Mouse (Mus musculus) layer of hippocampus, adult 8-10 months (tissue): ENCODE results near the gene Naa30. TPM values are rescaled to one million over a fixed set of nuclear protein-coding genes. Genes with fewer than 3 reads are reported as not detected.
"Not testable (repeated sequence)": the region's sequence is repeated elsewhere in the genome, so short reads cannot be mapped to it uniquely, and the experiment has no call there.

Experiments used
- DNase-seq, 2 experiments: peaks; one replicate each; pipeline ENCODE4 v3.0.0; 2022; ENCODE audit warnings: low spot score in 2 of 2
- total RNA-seq, 4 experiments: library from RNA; stranded (reverse); gene quantifications; 2 replicates each; pipeline ENCODE4 v1.2.4; 2022

The Naa30 gene
- 10 to 100 TPM; 33.6 to 38.5 (median 35.7) TPM for total RNA-seq

GRCm38 (mm10) chr14:49171867-49172581, at the start of gene Naa30:
Gene Naa30, plus strand, starts transcription at chr14:49172226.
- DNase-seq, result peak; percentile 94 to 95

- peak in 1 of 2 experiments; percentile 10 for DNase-seq
Measured at GRCm38 (mm10) chr14:49127162-49127779, 44.8 kb upstream of the Naa30 start.

GRCm38 (mm10) chr14:49128544-49129263, 43.3 kb upstream of the Naa30 start:
- DNase-seq, result no peak

GRCm38 (mm10) chr14:49132391-49132790, 39.6 kb upstream of the Naa30 start:
- DNase-seq, result no peak

GRCm38 (mm10) chr14:49138171-49138570, 33.9 kb upstream of the Naa30 start:
- no peak for DNase-seq

- DNase-seq, result no peak
Measured at GRCm38 (mm10) chr14:49140756-49141155, 31.3 kb upstream of the Naa30 start.

- peak; percentile 18 to 58 for DNase-seq
Measured at GRCm38 (mm10) chr14:49153801-49154200, 18.2 kb upstream of the Naa30 start.

GRCm38 (mm10) chr14:49155572-49155971, 16.5 kb upstream of the Naa30 start:
- no peak for DNase-seq

GRCm38 (mm10) chr14:49158143-49158925, 13.7 kb upstream of the Naa30 start:
- DNase-seq, result no peak

- no peak for DNase-seq
Measured at GRCm38 (mm10) chr14:49171286-49171685, 740 bp upstream of the Naa30 start.

- DNase-seq, result peak in 1 of 2 experiments; percentile 23
Measured at GRCm38 (mm10) chr14:49172582-49172988, 559 bp downstream of the Naa30 start.

GRCm38 (mm10) chr14:49173290-49174135, 1.5 kb downstream of the Naa30 start:
- DNase-seq, result no peak

GRCm38 (mm10) chr14:49179736-49180135, 7.7 kb downstream of the Naa30 start:
- no peak for DNase-seq

GRCm38 (mm10) chr14:49186270-49186669, 14.2 kb downstream of the Naa30 start:
- DNase-seq, result no peak

- no peak for DNase-seq
Measured at GRCm38 (mm10) chr14:49197031-49197527, 25.1 kb downstream of the Naa30 start.

- DNase-seq, result no peak
Measured at GRCm38 (mm10) chr14:49201073-49201778, 29.2 kb downstream of the Naa30 start.

GRCm38 (mm10) chr14:49210215-49210614, 38.2 kb downstream of the Naa30 start:
- not testable (repeated sequence) for DNase-seq

- no peak for DNase-seq
Measured at GRCm38 (mm10) chr14:49218677-49219076, 46.7 kb downstream of the Naa30 start.

- not testable (repeated sequence) for DNase-seq
Measured at GRCm38 (mm10) chr14:49219466-49220022, 47.5 kb downstream of the Naa30 start.
